Mouse (Mus musculus): Measurements from ENCODE around the gene Gata3. TPM values are rescaled to one million over a fixed set of nuclear protein-coding genes. Genes with fewer than 3 reads are reported as not detected.

The Gata3 gene
- 17.3 and 19.1 TPM in 2 replicates for total RNA-seq (2021)
- long read RNA-seq, experiment 1, transcript Gata3-201 (6 exons, 3,215 nt): major isoform, 13 of 32 reads
- long read RNA-seq, experiment 1, partial matches to known transcripts: 12 of 32 reads
- long read RNA-seq, experiment 1, other reads (novel, unspliced or antisense): 7 of 32 reads
- long read RNA-seq, experiment 2, transcript Gata3-201 (6 exons, 3,215 nt): major isoform, 8 of 22 reads
- long read RNA-seq, experiment 2, partial matches to known transcripts: 10 of 22 reads
- long read RNA-seq, experiment 2, other reads (novel, unspliced or antisense): 4 of 22 reads

DNA sequence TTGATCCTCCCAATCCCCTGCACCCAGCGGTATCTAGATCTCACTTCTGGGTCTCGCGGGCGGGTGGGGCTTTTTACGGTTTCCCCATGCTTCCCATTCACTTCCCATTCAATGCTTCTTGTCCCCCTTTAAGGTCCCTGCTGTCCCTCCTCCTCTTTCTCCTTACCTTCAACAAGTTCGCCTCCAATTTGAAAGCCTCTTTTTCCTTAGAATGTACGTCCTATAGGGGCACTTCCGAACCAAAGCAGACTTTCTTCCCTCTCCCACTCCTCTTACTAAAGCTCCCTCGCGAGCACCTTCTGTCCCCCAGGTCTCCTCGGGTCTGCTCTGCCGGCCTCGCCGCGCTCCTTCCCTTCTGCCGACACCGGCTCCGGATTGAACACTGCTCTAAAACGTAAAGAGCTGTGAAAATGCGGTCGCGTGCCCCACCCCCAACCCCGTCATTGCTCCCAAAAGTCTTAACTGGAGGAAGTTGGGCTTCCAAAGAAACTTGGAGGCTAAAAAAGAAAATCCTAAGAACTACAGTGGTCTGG, at the start of gene Gata3:
TSS of gene Gata3 (minus strand) at position 384 of the 533 bp plus-strand sequence.
- DNase-seq: no peak

DNA sequence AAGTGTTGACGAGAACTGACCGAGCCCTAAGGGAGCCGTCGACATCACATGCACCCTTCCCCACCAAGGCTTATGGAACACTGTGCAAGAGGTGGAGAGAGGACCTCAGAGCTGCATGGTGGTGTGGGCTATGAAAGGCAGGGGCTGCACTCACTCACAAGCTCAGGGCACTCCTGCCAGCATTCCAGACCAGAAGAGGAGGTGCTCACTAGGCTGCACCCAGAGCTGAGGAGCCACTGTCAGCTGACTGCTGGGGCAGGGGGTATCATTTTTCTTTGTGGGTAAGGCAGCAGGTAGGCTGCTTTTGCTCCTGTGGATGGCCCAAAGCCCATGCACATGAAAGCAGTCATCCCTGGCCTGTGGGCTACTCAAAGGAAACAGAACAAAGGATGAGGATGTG, 49.4 kb upstream of the Gata3 start:
- no peak for DNase-seq

DNA sequence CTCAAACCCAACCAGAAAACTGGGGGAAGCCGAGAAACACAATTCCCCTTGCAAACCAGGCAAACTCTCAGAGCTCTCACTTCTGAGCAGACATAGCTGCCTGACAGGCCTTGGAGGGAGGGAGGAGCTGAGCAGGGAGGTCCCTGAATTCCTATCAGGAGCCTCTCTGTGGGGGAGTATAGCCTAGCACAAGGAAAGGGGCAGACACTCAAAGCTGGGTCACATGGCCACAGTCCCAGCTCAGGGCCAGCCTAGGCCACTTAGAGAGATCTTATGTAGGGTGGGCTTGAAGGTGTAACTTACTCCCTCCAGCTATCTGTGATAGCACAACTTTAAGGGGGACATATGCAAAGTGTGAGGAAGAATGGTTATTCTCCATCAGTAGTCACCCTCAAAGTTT, 46.1 kb upstream of the Gata3 start:
- no peak for DNase-seq

DNA sequence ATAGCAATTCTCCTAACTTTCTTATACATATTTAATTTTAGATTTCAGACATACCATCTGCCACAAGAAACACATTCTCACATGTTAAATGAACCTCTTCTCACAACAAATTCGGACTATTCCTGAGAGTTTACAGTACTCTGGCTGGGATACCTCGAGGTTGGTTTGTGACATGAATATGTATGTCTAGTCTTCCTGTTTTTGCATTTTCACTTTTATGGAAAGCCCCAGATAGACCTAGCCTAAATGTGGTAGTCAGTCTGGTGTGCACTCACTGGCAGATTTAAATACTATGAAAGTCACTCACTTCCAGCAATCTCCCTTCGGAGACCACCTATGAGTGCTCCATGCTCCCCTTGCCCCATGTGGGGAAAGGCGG, 37.1 kb upstream of the Gata3 start:
- no peak for DNase-seq

DNA sequence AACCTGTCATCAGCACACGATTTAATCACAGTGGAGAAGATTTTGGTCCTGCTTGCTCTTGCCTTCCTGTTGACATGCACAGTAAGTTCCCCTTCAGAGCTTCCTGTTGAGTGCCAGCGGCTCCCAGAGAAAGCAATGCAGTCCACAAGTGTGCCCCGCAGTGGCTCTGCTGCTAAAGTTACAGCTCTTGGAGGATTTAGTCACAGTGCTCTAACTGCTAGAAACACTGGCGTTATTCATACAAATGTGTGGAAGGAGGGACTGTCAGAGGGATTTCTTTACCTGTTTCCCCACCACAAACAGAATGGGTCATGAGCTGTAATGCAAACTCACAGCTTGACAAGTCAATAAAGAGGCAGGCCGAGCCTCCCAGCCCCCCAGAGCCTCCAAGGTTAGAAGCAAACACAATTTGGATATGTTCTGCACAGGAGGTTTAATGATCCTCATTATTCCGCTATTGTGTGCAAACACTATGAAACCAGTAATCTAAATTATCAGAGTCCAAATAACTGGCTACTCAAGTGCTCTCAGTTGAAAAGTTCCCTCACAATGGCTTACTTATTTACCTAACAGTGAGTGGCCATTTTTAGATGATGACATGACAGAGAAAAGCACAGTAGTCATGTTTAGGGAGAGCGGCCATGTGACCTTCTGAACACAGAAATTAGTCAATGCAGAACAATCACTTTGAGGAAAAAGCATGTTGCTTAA, 36.5 kb upstream of the Gata3 start:
- no peak for DNase-seq

DNA sequence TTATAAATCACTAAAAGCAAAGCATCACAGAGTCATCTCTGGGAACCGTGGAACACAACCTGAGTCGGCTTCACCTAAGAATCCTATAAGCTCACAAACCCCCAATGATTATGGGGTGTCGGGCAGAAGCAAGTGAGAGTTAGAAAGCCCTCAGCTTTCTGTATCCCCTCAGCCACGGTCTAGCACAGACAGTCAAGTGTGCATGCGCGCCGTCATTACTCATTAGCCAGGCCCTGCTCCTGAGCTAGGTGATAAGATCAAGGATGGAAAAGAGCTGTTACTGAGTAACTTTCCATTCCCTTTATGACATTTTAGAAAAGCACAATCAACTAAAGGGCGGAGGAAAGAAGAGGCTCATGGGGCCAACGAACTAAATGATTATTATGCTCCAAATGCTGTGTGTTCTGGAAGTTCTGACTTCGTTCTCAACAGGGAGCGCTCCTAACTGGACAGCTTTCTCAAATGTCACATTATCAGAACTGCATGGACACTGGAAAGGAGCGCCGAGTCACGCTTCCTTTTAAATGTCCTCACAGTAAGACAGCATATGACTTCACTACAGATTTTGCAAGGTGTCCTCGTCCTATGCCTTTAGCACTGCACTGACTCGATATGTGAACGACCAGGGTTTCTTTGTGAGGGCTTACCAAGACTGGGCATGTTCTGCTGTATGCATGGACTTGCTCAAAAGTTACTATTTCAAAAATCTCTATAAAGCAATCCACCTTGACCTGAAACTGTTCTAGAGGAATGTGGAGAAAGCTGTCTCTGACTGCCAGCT, 29.0 kb upstream of the Gata3 start:
- no peak for DNase-seq

DNA sequence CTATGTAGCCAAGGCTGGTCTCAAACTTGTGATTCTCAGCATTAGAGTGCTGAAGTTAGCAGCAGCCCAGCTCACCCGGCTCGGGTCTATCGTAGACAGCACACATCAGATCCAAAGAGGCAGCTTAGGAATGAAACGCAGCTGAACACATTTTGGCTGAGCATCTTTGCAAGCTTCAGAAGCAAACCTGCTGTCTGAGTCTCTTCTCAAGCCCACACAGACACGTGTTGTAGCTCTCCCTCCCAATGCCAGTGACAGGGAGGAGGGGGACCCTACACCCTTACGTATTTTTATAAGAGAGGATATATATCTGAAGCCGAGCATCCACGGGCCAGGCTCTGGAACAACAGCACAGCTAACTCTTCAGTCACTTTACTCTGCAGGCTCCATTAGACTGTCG, 27.8 kb upstream of the Gata3 start:
- DNase-seq: no peak

DNA sequence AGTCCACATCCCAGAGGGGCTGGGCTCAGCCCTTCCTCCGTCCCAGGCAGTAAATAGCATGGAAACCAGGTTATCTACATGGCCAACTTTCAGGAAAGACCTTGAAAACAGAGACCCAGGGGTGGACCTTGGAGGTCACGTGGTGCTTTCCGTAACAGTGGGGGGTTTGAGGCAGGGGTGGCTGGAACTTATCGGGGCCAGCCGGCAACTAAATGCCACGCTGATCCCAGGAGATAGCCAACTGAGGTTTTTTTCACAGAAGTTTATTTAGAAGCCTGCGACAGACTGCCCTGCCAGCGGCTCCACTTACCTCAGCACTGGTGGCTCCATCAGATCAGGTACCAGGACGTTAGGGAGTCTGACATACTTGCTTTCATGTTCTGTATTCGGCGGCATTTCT, 16.2 kb upstream of the Gata3 start:
- DNase-seq: no peak

DNA sequence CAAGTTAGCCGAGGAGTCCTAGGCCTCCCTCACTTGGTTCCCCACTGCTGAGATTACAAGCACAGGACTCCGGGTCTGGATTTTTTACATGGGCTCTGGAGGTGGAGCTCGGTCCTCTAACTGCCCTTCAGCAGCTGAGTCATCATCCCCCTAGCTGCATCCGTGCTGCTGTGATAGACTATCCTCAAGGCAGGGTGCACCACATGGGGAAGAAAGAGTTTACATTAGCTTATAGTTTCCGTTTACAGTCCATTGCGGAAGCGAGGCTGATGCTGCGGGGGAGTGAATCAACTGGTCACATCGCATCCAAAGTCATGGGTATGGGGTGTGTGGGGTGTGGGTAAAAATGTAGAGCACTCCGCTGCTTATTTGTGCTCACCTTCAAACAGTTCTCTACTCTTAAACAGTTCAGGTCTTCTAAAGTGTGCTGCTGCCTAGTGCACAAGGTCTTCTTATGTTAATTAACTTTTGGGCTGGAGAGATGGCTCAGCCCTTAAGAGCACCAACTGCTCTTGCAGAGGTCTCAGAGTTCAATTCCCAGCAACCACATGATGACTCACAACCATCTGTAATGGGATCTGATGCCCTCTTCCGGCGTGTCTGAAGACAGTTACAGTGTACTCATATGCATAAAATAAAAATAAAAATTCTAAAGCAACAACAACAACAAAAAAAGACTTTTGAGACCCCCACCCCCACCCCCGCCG, 14.2 kb upstream of the Gata3 start:
- DNase-seq: no peak

DNA sequence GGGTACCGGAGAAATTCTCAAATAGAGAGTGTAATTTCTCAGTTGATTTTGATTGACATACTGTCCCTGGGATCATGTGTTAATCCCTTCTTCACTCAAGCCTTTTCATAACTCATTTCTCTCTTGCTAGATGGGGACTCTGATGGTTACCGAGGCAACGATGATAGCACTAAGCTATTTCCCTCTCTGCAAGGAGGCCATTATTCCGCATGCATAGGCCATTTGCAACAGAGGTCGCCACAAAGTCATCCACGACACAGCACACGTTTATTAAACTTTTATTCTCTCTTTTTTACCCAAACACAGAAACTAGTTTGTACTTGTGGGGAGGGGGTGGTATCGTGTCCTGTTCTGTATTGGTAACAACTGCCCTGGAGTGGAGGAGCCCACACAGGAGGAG, 8.0 kb upstream of the Gata3 start:
- DNase-seq: no peak

DNA sequence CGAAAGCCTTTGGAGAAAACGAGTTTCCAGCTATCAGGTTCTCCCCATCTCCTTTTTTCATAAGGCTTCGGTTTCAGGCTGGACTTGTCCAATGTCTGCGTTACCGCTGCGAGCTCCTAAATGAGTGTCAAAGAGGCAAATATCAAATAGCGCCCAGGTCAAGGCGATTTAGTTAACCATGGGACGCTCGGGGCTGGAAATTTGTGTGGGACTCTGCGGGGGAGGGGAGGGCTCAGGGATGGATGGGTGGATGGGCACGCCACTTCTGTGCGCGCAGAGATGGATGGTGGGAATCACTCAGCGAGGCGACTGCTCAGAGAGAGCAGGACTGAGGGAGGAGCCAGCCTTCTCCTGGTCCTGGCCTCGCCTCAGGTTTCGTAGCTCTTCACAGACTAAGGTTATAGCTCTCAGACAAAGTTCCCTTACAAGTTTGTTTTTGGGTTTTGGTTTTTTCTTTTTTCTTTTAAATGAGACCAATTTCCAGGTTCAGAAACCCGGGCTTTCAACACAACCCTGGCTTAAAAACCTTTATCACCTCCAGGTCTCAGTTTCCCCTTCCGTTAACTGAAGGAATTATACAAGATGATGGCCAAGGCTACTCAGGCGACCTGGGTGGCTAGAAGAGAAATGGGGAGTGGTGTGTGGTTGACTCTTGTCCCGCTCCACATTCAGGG, 6.4 kb upstream of the Gata3 start:
- DNase-seq: no peak

DNA sequence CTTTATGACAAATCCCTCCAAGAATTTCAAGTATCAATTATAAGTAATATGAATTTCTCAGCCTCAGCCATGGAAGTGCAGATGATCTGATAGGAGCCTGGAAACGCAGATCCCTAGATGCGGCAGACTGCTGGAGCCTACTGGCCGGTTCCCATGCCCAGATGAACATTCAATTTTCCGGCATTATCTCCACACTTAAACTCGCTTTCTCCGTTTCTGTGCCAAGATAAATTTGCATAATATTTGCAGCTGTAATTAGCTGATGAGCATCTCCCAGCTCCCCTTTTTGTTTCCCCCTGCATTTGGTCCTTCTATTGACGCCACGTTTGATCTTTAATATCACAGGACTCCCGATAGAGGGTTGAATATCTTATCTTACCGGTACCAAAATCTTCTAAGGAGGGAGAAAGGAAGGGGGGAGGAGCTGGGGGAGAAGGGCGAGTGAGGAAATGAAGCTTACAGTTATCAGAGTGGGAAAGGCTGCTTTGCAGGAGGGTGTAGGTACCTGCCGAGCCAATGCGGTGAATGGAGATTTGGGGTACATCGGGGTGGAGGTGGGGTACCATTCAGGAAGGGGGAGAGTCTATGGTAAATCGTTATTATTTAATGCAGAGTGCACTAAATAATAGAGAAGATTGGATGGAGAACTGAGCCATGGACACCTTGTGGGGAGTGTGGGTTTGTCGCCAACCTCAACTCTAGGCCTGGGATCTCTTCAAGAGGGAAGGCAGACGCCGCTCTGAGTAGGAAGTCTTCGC, 5.2 kb upstream of the Gata3 start:
- no peak for DNase-seq

DNA sequence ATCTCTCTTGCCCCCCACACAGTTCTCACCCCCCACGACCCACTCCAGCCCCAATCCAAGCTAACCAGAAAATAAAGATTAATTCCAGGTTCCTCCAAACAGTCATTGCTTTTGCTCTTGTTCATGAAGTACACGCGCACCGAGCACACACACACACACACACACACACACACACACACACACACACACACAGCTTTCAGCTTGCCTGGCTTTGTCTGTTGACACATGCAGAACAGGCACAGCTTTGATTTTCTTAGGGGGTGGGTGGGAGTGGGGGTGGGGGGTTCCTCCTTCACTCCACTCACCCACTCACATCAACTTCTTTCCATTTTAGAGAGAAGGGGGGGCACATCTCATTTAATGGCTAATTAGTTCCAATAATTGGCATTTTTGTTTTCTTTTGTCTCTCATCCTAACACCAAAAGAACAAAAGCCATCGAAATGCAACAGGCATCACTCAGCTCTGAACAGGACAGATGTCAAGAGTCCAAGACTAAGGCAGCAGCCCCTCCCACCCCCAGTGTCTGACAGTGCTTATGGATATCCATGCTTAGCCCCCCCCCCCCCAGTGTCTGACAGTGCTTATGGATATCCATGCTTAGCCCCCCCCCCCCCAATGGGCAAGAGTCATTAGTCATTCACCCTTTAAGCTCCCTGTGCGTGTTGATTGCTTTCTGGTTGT, 3.6 kb upstream of the Gata3 start:
- no peak for DNase-seq

DNA sequence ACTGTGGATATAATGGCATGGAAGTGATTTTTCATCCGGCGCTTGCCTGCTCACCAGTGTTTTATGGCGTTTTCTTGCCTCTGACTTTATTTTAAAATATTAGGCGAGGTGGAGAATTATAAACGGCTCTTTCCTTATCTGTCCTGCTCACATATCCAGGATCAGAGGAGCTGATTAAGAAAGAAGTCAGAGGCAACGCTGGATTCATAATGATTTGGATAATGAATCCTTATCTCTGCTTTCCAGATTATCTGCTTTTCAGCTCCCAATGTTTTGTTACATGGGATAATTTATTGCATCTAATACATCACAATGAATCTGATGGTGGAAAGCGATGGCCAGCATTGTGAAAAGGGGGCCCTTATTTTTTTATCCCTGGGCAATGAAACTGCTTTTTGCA, 2.7 kb upstream of the Gata3 start:
- no peak for DNase-seq

DNA sequence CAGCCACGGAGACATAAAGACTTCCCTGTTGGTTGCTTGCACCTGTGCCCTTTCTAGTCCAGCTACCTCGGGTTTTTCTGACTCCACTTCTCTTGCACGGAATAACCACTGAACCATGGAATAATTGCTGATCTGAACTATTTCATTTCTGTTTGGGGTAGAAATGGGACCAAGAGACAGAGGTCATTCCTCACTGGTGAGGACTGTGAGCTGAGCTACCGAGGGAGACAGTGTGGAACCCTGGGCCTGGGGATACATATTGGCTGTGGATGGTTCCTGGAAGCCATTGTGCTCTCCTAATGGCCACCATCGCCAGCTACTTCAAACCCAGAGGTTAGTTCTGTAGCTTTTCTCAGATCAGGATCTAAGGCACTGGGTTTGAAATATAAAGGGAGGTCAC, 1.1 kb upstream of the Gata3 start:
- no peak for DNase-seq

DNA sequence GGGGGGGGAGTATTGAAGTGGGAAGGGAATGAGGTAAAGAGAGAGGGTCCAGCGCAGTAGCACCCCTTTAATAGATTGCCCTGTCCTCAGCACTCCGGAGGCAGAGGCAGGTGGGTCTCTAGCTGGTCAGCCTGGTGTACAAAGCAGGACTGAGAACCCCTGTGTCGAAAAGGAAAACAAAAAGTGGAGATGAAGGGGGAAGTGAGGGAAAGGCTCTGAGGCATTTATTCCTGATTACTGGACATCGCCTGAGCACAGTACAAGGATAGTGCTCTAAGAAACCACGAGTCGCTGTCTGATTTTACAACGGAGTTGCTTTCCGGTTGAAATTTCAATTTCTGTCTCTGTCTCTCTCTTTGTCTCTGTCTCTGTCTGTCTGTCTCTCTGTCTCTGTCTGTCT, 417 bp upstream of the Gata3 start:
- DNase-seq: no peak

DNA sequence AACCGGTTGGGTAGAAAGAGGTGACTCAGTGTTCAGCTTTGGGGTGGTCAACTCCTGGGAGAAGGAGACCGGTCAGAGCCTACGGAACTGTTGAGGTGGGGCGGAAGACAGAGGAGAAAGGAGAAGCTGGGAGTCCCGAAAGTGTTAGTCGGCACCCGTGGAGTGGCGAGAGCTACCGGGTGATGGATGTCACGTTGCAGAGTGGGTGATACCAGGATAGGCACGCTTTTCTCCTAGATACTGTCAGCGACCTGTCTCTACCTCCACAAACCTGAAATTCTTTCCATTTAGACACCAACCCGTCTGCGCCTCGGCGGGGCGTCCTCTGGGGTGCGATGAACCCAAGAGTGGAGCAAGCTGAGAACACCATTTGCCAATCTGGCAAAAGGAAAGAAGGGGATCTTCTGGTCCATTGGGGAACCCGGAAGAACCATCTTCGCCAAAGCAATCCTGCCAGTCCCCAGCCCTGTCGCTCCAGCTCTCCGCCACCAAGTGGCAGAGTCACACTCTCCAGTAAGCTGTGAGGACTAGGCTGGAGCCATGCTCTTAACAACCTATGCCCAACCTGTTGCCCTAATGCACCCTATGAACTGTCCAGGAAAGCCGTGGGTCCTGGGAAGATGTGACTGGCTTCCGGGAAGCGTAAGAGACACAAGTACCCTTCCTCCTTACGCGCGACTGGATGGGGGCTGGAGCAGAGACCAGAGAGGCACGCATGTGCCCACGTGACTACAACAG, 752 bp downstream of the Gata3 start, which contains the start of gene 9230102O04Rik:
TSS of gene 9230102O04Rik (minus strand) at position 628 of the 738 bp plus-strand sequence.
- DNase-seq: peak; percentile 43

DNA sequence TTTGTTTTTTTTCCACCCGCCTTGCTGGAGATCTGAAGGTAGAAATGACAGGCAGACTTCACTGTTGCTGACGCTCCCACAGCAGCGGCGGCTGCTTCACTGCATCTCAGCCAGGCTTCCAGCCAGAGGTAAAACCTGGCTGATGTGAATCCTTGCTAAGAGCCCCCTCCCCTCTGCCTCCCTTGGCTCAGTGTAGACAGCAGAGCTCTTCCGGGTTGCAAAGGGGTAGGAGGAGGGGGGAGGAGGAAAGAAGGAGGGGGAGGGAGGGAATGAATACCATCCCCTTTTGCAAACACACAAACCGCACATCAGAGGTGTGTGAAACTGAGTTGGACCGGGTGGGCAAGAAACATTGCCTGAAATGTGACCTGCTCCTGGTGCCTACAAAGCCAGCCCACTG, 2.2 kb downstream of the Gata3 start:
- DNase-seq: no peak

DNA sequence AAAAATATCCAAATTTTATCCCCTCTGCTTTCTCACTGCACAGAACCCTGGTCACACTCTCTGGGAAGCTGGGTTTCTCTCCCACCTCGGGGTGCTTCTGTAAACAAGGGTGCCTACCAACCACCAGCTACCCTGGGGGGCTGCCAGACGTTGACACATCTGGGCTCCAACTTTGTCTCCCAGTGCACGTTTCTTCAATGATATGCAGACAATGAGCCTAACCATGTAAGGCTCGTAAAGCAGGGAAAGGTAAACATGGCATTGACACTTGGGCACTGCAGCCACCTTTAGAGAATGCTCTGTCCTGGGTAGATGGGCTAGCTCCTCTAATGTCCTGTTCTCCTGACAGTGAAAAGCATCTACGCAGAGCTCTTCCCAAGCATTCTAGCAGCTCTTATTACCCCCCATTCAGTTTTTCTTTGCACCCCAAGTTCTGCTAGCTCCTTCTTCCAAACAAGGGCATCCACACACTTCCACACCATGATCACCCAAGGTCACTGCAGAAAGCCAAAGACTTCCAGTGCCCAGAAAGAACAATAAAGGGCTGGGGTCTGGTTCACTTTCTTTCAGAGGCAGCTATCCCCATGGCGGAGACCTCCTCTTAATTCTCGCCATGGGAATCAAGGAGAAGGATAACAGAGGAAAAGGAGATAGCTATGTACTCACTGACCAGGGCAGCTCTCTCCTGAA, 2.8 kb downstream of the Gata3 start:
- DNase-seq: no peak
